Mouse (Mus musculus): ENCODE measurements at regions not wholly inside any gene's neighbourhood (a gene's known extent, or its start where the extent isn't known, plus 50 kb on each side); places are given as distances from the start of the nearest gene placed in this dataset.

- TF ChIP-seq GATA4 (IDR thresholded peaks at IDR 0.05; ENCODE audit: insufficient replicate concordance, low read length) = no peak
Measured at GRCm38 (mm10) chr9:112831102-112831501, 595.4 kb upstream of the Arpp21 start.

GRCm38 (mm10) chr9:112828602-112829001, 592.9 kb upstream of the Arpp21 start:
- no peak for TF ChIP-seq GATA4 (IDR thresholded peaks at IDR 0.05; ENCODE audit: insufficient replicate concordance, low read length)

- no peak for TF ChIP-seq GATA4 (IDR thresholded peaks at IDR 0.05; ENCODE audit: insufficient replicate concordance, low read length)
Measured at GRCm38 (mm10) chr9:112826592-112826991, 590.9 kb upstream of the Arpp21 start.

DNA sequence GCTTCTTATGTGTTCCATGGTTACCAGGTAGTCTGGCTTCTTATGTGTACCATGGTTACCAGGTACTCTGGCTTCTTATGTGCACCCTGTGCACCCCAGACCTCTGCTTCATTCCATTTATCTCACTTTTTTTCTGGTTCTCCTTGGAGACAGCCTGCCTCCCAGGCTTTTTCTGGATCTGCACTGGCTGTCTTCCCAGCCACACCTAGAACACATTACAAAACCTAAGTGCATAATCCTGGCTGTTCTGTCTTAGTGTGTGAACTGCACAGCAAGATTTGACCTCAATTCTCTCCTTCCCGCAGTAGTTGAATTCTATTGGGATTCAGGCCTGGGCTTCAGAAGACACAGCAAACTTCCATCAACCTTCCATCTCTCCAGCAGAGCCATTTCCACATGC, 586.2 kb upstream of the Arpp21 start:
- no peak for TF ChIP-seq GATA4 (IDR thresholded peaks at IDR 0.05; ENCODE audit: insufficient replicate concordance, low read length)

GRCm38 (mm10) chr9:112811946-112812345, 576.2 kb upstream of the Arpp21 start:
- TF ChIP-seq GATA4 (IDR thresholded peaks at IDR 0.05; ENCODE audit: insufficient replicate concordance, low read length) = no peak

DNA sequence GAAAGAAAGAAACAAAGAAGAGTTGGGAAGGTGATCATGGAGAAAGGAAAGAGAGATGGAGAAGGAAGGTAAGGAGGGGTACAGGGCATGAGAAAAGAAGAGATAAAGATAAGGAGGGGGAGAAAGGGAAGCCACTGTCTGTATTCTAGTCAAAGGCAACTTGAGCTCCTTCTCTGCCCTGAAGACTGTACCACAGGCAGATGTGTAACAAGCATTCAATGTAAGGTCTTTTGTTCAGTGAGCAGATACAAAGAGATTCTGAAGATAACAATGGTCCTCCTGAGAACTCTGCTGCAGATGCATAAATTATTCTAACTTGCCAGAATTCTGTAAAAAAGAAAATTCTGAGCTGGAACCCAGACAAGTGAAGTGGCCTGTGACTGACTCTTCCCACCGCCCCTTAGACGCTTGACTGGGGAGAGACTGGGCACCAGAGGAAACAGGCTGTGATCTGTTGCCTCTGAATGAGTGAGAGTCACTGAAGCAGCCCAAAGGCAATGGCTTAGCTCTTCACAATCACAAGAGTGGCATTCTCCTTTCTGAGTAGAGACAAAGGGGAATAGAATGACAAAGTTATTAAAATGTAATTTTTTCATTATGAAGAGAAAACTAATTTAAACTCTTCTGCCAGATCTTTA, 564.0 kb upstream of the Arpp21 start:
- no peak for TF ChIP-seq GATA4 (IDR thresholded peaks at IDR 0.05; ENCODE audit: insufficient replicate concordance, low read length)

- no peak for TF ChIP-seq GATA4 (IDR thresholded peaks at IDR 0.05; ENCODE audit: insufficient replicate concordance, low read length)
Measured at GRCm38 (mm10) chr9:112793537-112793936, 557.8 kb upstream of the Arpp21 start.

- no peak for TF ChIP-seq GATA4 (IDR thresholded peaks at IDR 0.05; ENCODE audit: insufficient replicate concordance, low read length)
Measured at GRCm38 (mm10) chr9:112771981-112772380, 536.2 kb upstream of the Arpp21 start.

DNA sequence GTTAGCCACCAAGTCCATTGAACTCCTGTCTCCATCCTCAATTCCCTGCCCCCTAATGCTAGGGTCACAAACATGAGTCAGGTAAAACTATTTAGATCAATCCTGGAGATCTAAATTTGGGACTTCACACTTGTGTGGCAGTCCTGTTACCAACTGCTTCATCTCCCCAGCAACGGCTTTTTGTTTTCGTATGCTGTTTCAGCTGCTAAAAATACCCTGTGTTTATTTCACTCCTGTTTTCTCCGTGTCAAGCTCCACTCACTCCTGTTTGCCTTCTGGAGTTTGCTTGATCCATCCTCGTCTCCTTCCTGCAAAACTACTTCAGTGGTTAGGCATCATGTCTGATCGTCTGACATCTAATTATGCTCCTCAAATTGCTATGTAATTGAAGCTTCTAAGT, 508.9 kb upstream of the Arpp21 start:
- no peak for TF ChIP-seq GATA4 (IDR thresholded peaks at IDR 0.05; ENCODE audit: insufficient replicate concordance, low read length)

GRCm38 (mm10) chr9:112743871-112744590, 508.3 kb upstream of the Arpp21 start:
- peak; percentile 16; the same call in 1 of the 2 replicates for TF ChIP-seq GATA4 (IDR thresholded peaks at IDR 0.05; ENCODE audit: insufficient replicate concordance, low read length)

- TF ChIP-seq GATA4 (IDR thresholded peaks at IDR 0.05; ENCODE audit: insufficient replicate concordance, low read length) = no peak
Measured at GRCm38 (mm10) chr9:112735761-112736160, 500.0 kb upstream of the Arpp21 start.

DNA sequence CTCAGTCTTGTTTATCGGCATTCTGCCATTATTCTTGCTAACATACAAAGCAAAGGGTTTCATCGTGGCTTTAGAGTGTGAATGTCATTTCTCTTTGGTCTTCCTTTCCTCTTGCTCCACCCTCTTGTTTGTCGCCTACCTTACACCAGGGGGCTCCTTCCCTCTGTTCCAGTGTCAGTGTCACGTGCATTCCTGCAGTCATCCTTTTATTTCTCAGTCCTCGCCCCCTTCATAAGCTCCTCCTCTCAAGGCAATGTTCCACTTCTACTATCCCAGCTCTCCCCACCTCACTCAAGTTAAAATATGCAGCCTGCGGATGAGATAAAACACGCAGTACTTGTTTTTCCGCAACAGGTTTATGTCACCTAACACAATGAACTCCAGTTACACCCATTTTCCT, 489.8 kb upstream of the Arpp21 start:
- no peak for TF ChIP-seq GATA4 (IDR thresholded peaks at IDR 0.05; ENCODE audit: insufficient replicate concordance, low read length)

DNA sequence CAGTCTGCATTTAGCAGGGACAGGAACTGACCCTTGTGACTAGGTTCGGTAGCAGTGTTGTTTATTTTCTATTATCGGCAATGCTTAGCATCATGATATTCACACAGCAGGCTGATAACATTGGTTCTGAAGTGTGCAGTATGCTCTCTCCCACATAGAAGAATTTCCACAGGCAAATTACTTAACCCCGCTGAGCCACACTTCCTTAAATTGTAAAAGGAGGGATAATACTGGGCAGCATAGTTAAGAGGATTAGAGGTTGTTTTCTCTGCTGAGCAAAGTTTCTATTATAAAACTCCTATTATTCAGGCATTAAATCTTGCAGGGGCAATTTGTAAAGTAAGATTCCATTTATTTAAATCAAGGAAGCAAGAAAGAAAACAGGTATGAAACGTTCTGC, 489.4 kb upstream of the Arpp21 start:
- TF ChIP-seq GATA4 (IDR thresholded peaks at IDR 0.05; ENCODE audit: insufficient replicate concordance, low read length) = no peak

- TF ChIP-seq GATA4 (IDR thresholded peaks at IDR 0.05; ENCODE audit: insufficient replicate concordance, low read length) = no peak
Measured at GRCm38 (mm10) chr9:112723346-112723745, 487.6 kb upstream of the Arpp21 start.

DNA sequence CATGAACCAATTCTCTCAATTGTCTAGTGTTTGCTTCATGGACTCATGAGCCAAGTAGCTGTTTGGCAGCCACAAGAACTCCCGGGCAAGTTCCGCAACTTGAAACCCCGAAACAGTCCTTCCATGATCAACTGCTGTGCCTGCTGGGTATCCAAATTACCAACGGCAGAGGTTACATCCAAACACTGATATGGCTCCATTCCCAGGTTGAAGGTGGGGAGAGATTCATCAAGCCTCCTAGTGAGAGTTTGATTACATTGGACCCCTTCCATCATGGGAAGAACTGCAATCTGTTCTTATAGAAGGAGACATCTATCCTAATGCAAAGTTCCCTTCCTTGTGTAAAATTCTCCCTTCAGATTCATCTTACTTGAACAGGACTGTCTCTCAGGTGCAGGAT, 486.8 kb upstream of the Arpp21 start:
- no peak for TF ChIP-seq GATA4 (IDR thresholded peaks at IDR 0.05; ENCODE audit: insufficient replicate concordance, low read length)

- TF ChIP-seq GATA4 (IDR thresholded peaks at IDR 0.05; ENCODE audit: insufficient replicate concordance, low read length) = no peak
Measured at GRCm38 (mm10) chr9:112715197-112715762, 479.5 kb upstream of the Arpp21 start.

All from liver, adult (tissue).